Mouse (Mus musculus) kidney, postnatal 0 days (tissue): ENCODE measurements around the gene March6. TPM values are rescaled to one million over a fixed set of nuclear protein-coding genes. Genes with fewer than 3 reads are reported as not detected.

Experiments
- ATAC-seq: fragments of 200-750 bp; cut with Nextera tagmentation; replicated peaks from 2 replicates; pipeline ENCODE4 v1.8.0; 2017; ENCODE audit warnings: low read depth, moderate number of reproducible peaks, moderate TSS enrichment, moderate library complexity; ENCODE audit not compliant: low FRiP score
- DNase-seq: peaks from one replicate; pipeline ENCODE4 v3.0.0-alpha.2; 2016; ENCODE audit warnings: low spot score
- H3K27ac ChIP-seq: fragments of 300-500 bp; sonication (generic); 2 replicates; pipeline ENCODE4 v1.5.1; 2014; ENCODE audit warnings: mild to moderate bottlenecking
- H3K27me3 ChIP-seq: fragments of 300-500 bp; sonication (generic); 2 replicates; pipeline ENCODE4 v1.6.1; 2014; ENCODE audit warnings: low read length, mixed read lengths; ENCODE audit not compliant: insufficient read depth
- H3K36me3 ChIP-seq: fragments of 300-500 bp; sonication (generic); 2 replicates; pipeline ENCODE4 v1.6.1; 2014; ENCODE audit warnings: low read length, mixed read lengths; ENCODE audit not compliant: insufficient read depth
- H3K4me1 ChIP-seq: fragments of 300-500 bp; sonication (generic); replicated peaks from 2 replicates; pipeline ENCODE4 v1.6.1; 2014; ENCODE audit warnings: antibody characterized with exemption, low read length, mixed read lengths; ENCODE audit not compliant: insufficient read depth
- H3K4me2 ChIP-seq: fragments of 300-500 bp; sonication (generic); 2 replicates; pipeline ENCODE4 v1.6.1; 2014; ENCODE audit warnings: mild to moderate bottlenecking, low read length, moderate library complexity, mixed read lengths
- H3K4me3 ChIP-seq: fragments of 300-500 bp; sonication (generic); replicated peaks from 2 replicates; pipeline ENCODE4 v1.5.1; 2014; ENCODE audit warnings: low read depth, low read length
- H3K9ac ChIP-seq: fragments of 300-500 bp; sonication (generic); 2 replicates; pipeline ENCODE4 v1.6.1; 2014; ENCODE audit warnings: low read depth, low read length
- H3K9me3 ChIP-seq: fragments of 300-500 bp; sonication (generic); replicated peaks from 2 replicates; pipeline ENCODE4 v1.6.1; 2016; ENCODE audit warnings: low read length, inconsistent platforms, mixed read lengths
- CTCF ChIP-seq: IDR thresholded peaks from 2 replicates; pipeline ENCODE4 v1.5.1; 2016; ENCODE audit warnings: antibody characterized with exemption, low read depth, mild to moderate bottlenecking, moderate library complexity
- WGBS: fragments of 180-500 bp; shearing (Covaris S2); extraction: QIAGEN DNeasy Blood & Tissue Kit; methylation state at CpG from one replicate; pipeline ENCODE4 v1.1.7; 2014; 5-methylcytosine and 5-hydroxymethylcytosine counted together
- polyA plus RNA-seq: library from polyadenylated mRNA; unstranded; fragments of >200 nt; fragmentation: Nextera tagmentation; extraction: Ambion mirVana; gene quantifications from 2 replicates; pipeline ENCODE4 v1.2.1, GENCODE M21; 2015

March6 gene
- polyA plus RNA-seq, 1 experiment from 2014 or later: 24.9 TPM

- Histone ChIP-seq H3K9me3 (no peaks in the 10 kb centered on the region), H3K4me1 (no peaks in the 10 kb centered on the region), H3K4me2 (no peak overlapping the region), H3K27me3 (no peaks in the 10 kb centered on the region), H3K36me3 (peaks cover 27% of the 10 kb centered on the region), H3K27ac (no peak overlapping the region), H3K4me3 (no peak overlapping the region), H3K9ac (no peak overlapping the region)
- ATAC-seq (no peak), DNase-seq (no peak)
- 61% methylated on average over 3 of the region's 4 CpGs for WGBS
- TF ChIP-seq CTCF: no peak
Observed at GRCm38 (mm10) chr15:31472645-31473574, 57.9 kb downstream of the March6 start.

- Histone ChIP-seq H3K27ac (no peak overlapping the region), H3K9me3 (no peaks in the 10 kb centered on the region), H3K4me2 (no peak overlapping the region), H3K4me1 (no peaks in the 10 kb centered on the region), H3K36me3 (peaks cover 19% of the 10 kb centered on the region), H3K9ac (no peak overlapping the region), H3K27me3 (no peaks in the 10 kb centered on the region), H3K4me3 (no peak overlapping the region)
- TF ChIP-seq CTCF: no peak
- ATAC-seq: no peak
- no peak for DNase-seq
- 83% methylated on average over 4 of the region's 4 CpGs for whole genome bisulfite sequencing
Observed at GRCm38 (mm10) chr15:31471529-31471928, 59.3 kb downstream of the March6 start.

- DNase-seq (no peak), ATAC-seq (no peak)
- no peaks in the 10 kb centered on the region for H3K27me3 ChIP-seq
- no peaks in the 10 kb centered on the region for H3K9me3 ChIP-seq
- TF ChIP-seq CTCF: no peak
- H3K4me1 ChIP-seq: no peaks in the 10 kb centered on the region
- no peak overlapping the region for H3K9ac ChIP-seq
- H3K4me3 ChIP-seq: no peak overlapping the region
- H3K36me3 ChIP-seq: peaks cover 22% of the 10 kb centered on the region; the same call in 1 of the 2 replicates
- H3K27ac ChIP-seq: no peak overlapping the region
- 72% methylated on average over 4 of the region's 4 CpGs for WGBS
- H3K4me2 ChIP-seq: no peak overlapping the region
Observed at GRCm38 (mm10) chr15:31469497-31469896, 61.4 kb downstream of the March6 start.

GRCm38 (mm10) chr15:31468806-31469205 is 62.0 kb downstream of the March6 start:
- 60% methylated on average over 5 of the region's 5 CpGs for WGBS
- peak; percentile 55 for DNase-seq
- H3K9me3 ChIP-seq: no peaks in the 10 kb centered on the region
- H3K36me3 ChIP-seq: peaks cover 24% of the 10 kb centered on the region; the same call in 1 of the 2 replicates
- H3K4me3 ChIP-seq: no peak overlapping the region
- H3K9ac ChIP-seq: no peak overlapping the region
- no peak for TF ChIP-seq CTCF
- ATAC-seq: no peak
- no peaks in the 10 kb centered on the region for H3K27me3 ChIP-seq
- no peak overlapping the region for H3K27ac ChIP-seq
- H3K4me2 ChIP-seq: no peak overlapping the region
- H3K4me1 ChIP-seq: no peaks in the 10 kb centered on the region

- Histone ChIP-seq H3K9me3 (no peaks in the 10 kb centered on the region), H3K27me3 (no peaks in the 10 kb centered on the region), H3K9ac (no peak overlapping the region), H3K4me1 (no peaks in the 10 kb centered on the region), H3K4me3 (no peak overlapping the region), H3K27ac (no peak overlapping the region), H3K36me3 (peaks cover 38% of the 10 kb centered on the region; the same call in 1 of the 2 replicates), H3K4me2 (no peak overlapping the region)
- no peak for ATAC-seq
- TF ChIP-seq CTCF: no peak
- 92% methylated on average over 1 of the region's 1 CpGs for WGBS
- no peak for DNase-seq
Observed at GRCm38 (mm10) chr15:31466749-31467148, 64.1 kb downstream of the March6 start.

DNA sequence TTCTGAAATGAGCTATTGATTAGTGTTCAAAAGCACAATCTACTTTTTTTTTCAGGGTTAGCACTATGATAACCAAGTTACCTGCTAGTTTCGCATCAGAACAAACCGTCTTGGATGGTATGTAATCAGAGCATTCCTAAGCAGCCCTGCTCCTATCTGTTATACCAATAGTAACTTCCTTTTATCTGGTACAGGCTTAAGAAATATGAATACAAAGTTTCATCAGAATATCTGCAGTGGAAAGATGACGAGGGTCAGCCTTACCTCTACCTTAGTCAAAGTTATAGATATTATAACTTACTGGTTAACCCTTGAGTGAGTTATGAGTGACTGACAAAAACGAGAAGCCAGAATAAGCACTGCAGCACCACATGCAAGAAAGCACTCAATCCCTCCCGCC is 64.6 kb downstream of the March6 start:
- no peaks in the 10 kb centered on the region for H3K27me3 ChIP-seq
- no peak overlapping the region for H3K4me2 ChIP-seq
- no peak for TF ChIP-seq CTCF
- no peak overlapping the region for H3K9ac ChIP-seq
- no peak overlapping the region for H3K4me3 ChIP-seq
- no peaks in the 10 kb centered on the region for H3K9me3 ChIP-seq
- no peaks in the 10 kb centered on the region for H3K4me1 ChIP-seq
- no peak overlapping the region for H3K27ac ChIP-seq
- DNase-seq (no peak), ATAC-seq (no peak)
- WGBS: 91% methylated on average over 5 of the region's 5 CpGs
- H3K36me3 ChIP-seq: peaks cover 39% of the 10 kb centered on the region; the same call in 1 of the 2 replicates
